Mouse (Mus musculus): ENCODE measurements around the gene Gngt1.

DNA sequence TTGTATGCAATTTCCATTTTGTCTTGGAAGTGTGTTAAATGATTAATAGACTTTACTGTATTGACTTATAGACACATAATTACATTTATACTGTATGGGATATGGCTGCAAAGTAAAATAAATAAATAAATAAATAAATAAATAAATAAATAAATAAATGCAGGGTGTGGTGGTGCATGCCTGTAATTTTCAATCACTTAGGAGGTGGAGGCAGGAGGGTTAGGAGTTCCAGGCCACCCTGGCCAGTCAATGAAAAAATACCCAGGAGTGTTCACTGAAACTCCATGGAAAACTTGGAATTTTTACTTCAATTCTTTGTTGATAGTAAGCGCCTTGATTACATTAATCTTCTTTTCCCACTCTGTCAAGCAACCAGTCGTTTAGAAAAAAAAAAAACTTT lies 11.2 kb downstream of the Gngt1 start:
- TF ChIP-seq CTCF (IDR thresholded peaks at IDR 0.05; ENCODE audit: insufficient read depth, low read depth, low read length) (no peak), POLR2A (IDR thresholded peaks at IDR 0.05; ENCODE audit: insufficient read depth, low read depth, low read length) (no peak)

Measured in olfactory bulb, adult 2 months (tissue).